Mouse (Mus musculus) mesoderm, embryonic 11.5 days (tissue): ENCODE measurements around the gene Slco3a1.
A peak's percentile ranks its signal among the peaks of the same experiment; 100 is the strongest.

ENCODE experiments used
- DNase-seq: peaks from one replicate; pipeline ENCODE4 v3.0.0-alpha.2; 2012; ENCODE audit warnings: low read depth, low spot score

Slco3a1 gene

GRCm38 (mm10) chr7:74528182-74528581, 26.4 kb downstream of the Slco3a1 start:
- DNase-seq: no peak

DNA sequence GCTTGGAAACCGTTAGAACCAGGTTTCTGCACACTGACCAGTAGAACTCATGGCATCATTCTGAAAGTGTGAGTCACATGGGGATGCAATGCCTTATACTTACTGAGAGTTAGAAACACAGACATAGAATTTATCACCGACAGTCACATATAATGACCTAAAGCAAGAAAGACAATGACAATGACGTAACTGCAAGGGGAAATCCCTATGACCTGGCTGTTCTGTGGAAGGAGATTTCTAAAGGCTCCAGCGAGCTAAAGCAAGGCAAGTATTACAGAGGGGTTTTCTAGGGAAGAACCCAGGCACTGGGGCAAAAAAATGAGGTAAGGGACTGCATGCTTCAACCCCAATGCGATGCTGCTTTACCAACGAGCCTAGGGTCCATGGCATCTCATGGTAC, 26.9 kb downstream of the Slco3a1 start:
- DNase-seq: no peak

- DNase-seq: no peak
These were observed 28.6 kb downstream of the Slco3a1 start for GRCm38 (mm10) chr7:74526030-74526429.

- DNase-seq: no peak
These were observed 29.0 kb downstream of the Slco3a1 start for GRCm38 (mm10) chr7:74525586-74525985.

GRCm38 (mm10) chr7:74524188-74524971, 30.2 kb downstream of the Slco3a1 start:
- DNase-seq: peak; percentile 21

GRCm38 (mm10) chr7:74523086-74523485, 31.5 kb downstream of the Slco3a1 start:
- DNase-seq: no peak

- no peak for DNase-seq
These were observed 32.3 kb downstream of the Slco3a1 start for GRCm38 (mm10) chr7:74522260-74522659.

DNA sequence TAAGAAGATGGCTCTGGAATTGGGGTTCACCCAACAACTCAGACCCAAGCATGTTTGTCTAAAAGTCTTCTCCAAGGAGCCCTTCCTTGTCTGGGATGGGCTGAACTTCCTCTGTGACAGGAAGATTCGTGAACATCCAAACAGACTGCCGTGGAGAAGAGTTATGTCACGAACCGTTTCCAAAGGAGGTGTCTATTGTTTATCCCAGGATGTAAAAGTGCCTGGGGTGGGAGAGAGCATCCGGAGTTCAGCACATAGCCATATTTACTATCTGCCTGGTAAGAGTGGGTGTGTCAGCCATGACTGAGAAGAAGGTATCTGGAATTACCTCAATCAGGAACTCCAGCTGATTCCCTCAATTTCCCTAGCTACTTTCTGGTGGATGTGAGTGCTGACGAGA, 35.2 kb downstream of the Slco3a1 start:
- DNase-seq: no peak

- DNase-seq: no peak
These were observed 35.8 kb downstream of the Slco3a1 start for GRCm38 (mm10) chr7:74518776-74519175.

DNA sequence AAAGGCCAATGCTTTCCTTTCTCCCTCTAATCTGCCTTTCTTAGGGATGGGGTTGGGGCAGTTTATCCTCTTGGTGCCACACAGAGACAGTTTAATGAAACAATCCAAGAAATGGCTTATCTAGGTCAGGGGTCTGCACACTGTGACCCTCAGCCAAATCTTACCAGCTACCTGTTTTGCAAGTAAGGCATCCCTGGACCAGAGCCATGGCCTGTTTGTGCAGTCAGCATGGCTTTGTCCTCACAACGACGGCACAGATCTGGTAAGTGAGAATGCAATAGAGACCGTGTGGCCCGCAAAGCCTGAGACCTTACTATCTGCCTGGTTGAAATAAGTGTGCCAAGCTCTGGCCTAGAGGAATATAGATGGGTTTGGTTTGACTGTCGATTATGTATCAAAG, 36.3 kb downstream of the Slco3a1 start:
- no peak for DNase-seq

- DNase-seq: no peak
These were observed 43.9 kb downstream of the Slco3a1 start for GRCm38 (mm10) chr7:74510676-74511075.

DNA sequence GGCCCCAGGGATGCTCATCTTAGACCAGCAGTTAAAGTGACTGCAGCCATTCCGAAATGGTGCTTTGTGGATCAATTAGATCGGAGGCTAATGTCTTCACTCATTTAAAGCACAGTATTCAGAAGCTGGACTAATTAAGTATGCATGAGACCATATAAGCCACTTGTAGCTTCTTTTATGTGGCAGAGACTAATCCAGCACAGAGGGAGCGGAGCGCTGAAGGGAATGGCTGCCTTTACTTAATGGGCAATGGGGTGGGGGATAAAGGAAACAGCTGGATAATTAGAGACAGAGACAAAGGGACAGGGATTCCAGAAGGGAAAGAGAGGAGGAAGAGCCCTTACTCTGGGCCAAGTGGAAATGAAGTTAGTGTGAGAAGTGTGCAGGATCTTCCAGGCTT, 46.4 kb downstream of the Slco3a1 start:
- DNase-seq: no peak

GRCm38 (mm10) chr7:74506856-74507255, 47.7 kb downstream of the Slco3a1 start:
- DNase-seq: no peak

GRCm38 (mm10) chr7:74505635-74506034, 48.9 kb downstream of the Slco3a1 start:
- no peak for DNase-seq

GRCm38 (mm10) chr7:74501187-74501586, 53.4 kb downstream of the Slco3a1 start:
- DNase-seq: peak; percentile 44

GRCm38 (mm10) chr7:74499470-74499869, 55.1 kb downstream of the Slco3a1 start:
- DNase-seq: no peak

DNA sequence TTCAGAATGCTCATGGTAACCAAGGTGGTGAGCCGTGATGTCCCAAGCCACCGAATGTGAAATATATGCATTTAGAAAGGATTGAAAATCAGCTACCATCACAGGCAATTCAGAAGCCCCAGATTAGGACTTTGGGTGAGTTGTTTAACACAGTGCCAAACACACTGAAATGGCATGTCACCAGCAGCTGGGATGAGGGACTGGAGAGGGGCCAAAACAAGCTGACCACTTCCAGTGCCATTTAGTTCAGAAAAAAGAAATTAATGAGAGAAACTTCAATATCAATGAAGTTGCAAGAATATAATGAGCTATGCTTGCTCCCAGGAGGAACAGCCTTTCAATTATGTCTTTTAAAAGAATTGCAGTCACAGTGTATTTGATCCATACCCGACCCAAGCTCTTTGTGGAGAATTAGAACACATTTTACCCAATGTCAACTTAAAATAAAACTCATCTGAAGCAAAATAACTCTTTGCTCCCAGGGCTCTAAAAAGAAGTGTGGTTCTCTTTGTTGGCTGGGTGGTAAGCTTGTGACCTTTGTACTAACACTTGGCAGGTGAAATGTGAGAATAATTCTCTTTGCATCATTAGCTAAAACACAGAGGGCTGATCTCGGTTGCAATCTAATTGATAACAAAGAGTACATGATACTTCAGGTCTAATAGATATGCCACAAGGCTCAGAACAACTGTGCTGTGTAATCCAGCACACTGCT, 56.2 kb downstream of the Slco3a1 start:
- no peak for DNase-seq

DNA sequence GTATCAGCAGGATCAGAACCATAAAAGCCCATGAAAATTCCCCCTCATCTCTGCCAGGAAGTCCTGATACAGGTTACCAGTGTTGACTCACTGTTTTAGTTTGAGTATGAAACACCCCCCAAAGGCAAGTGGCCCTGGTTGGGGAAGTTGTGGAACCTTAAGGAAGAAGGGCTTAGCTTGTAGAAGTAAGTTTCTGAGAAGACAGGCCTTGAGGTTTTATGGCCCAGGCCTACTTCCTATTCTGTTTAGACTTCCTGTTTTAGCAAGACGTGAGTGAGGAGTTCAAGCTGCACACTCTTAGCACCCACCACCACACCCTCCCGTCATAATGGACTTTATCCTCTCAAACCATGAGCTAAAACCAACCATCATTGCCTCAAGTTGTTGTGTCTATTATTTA, 57.4 kb downstream of the Slco3a1 start:
- no peak for DNase-seq

GRCm38 (mm10) chr7:74495451-74495850, 59.1 kb downstream of the Slco3a1 start:
- DNase-seq: no peak

- DNase-seq: no peak
These were observed 60.8 kb downstream of the Slco3a1 start for GRCm38 (mm10) chr7:74493775-74494174.

DNA sequence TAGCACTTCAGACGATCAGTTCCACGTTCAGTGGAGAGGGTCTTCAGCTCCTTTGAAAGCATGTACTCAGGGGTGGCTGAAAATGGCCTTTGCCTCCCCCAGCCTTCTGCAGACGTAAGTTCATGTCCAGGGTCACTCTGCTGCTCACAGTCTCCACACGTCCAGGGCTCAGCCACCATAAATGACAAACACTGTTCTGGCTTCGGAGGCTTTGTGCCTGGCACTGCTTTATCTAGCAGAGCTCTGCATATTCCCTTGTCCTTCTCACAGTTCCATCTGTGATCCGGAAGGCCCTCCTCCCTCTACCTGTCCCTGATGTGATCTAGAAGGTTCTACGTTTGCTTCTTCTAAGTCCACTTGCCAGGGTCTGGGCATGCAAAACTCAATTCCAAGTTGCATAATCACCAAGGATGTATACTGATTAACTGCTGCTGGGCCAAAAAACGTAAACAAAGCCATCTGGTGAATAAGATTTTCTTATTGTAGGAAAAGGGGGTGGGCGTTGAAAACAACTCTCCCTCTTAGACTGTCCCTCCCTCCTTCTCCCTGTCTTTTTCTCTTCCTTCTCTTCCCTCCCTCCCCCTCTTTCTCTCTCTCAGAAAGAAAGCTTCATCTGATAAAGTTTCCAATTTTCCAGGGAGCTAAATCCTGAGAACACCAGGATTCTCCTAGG, 62.8 kb downstream of the Slco3a1 start:
- no peak for DNase-seq

- no peak for DNase-seq
These were observed 66.4 kb downstream of the Slco3a1 start for GRCm38 (mm10) chr7:74488141-74488540.

DNA sequence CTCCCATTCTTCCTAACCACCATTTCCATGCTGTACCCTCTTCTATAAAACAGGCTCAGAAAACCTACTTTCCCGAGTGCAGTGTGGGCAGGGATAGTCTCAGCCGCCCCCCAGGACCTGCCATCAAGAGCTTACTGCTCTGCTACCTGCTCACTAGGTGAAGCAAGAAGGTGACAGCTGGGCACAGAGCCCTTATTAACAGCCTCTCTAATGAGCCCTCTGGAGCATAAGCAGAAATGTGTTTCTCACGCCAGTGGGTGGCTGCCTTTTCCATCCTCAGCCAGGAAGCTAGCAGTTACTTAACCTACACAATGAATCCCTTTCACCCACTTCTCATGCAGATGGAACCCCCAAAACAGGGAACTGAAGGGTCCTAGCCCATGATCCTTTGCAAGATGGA, 66.9 kb downstream of the Slco3a1 start:
- no peak for DNase-seq
